Mouse (Mus musculus) limb, embryonic 12.5 days (tissue): ENCODE results near the gene Gm9376. TPM values are rescaled to one million over a fixed set of nuclear protein-coding genes. Genes with fewer than 3 reads are reported as not detected.

ENCODE experiments used
- microRNA-seq: library from miRNA; unstranded; fragments of <30 nt; microRNA quantifications from one replicate; pipeline ENCODE4, GENCODE M21; 2017
- polyA plus RNA-seq: library from polyadenylated mRNA; unstranded; fragments of >200 nt; fragmentation: Nextera tagmentation; extraction: Ambion mirVana; gene quantifications from 2 replicates; pipeline ENCODE4 v1.2.1, GENCODE M21; 2016

Gm9376 gene
- polyA plus RNA-seq, 1 experiment from 2014 or later = not detected

Small RNA genes lying within 50 kb of the gene (microRNA-seq; reads per million reads assigned to microRNA genes)
- gene Mir6241 = not detected

Other genes starting within 250 kb of the Gm9376 start
- 1.6 and 1.7 TPM in 2 replicates for gene Dct, start 214.7 kb upstream of the Gm9376 start, polyA plus RNA-seq
- gene Tgds, start 134.2 kb upstream of the Gm9376 start, polyA plus RNA-seq = 36.7 and 36.9 TPM in 2 replicates
- 53.3 and 54.2 TPM in 2 replicates for gene Gpr180, start 129.8 kb upstream of the Gm9376 start, polyA plus RNA-seq
- gene Sox21, start 29.9 kb upstream of the Gm9376 start, polyA plus RNA-seq = 0.27 and 0.51 TPM in 2 replicates